In genomic region chr15:78903243-78903642, GRCm38 (mm10) we compare ENCODE assay signal across 7 mouse cellular contexts. TPM values are rescaled to one million over a fixed set of nuclear protein-coding genes. Genes with fewer than 3 reads are reported as not detected.
DNase-seq lines count a peak whose midpoint lies in the region; ATAC-seq lines count a peak whose summit lies in the region.

No protein-coding gene starts in this region.

- DNase-seq in T-cell, adult 2 months (ENCODE audit: low spot score), result peak; percentile 76
- peak; percentile 72 for DNase-seq in cerebellum, adult 11-12 months
- DNase-seq in left cerebral cortex, postnatal 14 days (ENCODE audit: low spot score in 2 of 2), result peak; percentile 84 to 86
- peak; percentile 84 for DNase-seq in right cerebral cortex, postnatal 4 days

- H3K4me3 ChIP-seq in forebrain, embryonic 15.5 days, result no peak overlapping the region
- no peak overlapping the region for H3K4me3 ChIP-seq in hindbrain, embryonic 13.5 days

- WGBS in forebrain, embryonic 15.5 days, result 2% methylated on average over 2 of the region's 2 CpGs
- WGBS in hindbrain, embryonic 13.5 days, result 5% methylated on average over 2 of the region's 2 CpGs

- intact Hi-C loops in left cerebral cortex, postnatal 14 days (cut with DNase I), result no loop called here

- H3K27ac ChIP-seq in forebrain, embryonic 15.5 days (replicated peaks), result no peak overlapping the region
- H3K27ac ChIP-seq in hindbrain, embryonic 13.5 days, result no peak overlapping the region

- no peaks in the 10 kb centered on the region for H3K36me3 ChIP-seq in forebrain, embryonic 15.5 days
- H3K36me3 ChIP-seq in hindbrain, embryonic 13.5 days, result no peaks in the 10 kb centered on the region

- H3K9me3 ChIP-seq in forebrain, embryonic 15.5 days, result no peaks in the 10 kb centered on the region
- H3K9me3 ChIP-seq in hindbrain, embryonic 13.5 days, result no peaks in the 10 kb centered on the region

- H3K9ac ChIP-seq in forebrain, embryonic 15.5 days (replicated peaks), result no peak overlapping the region
- H3K9ac ChIP-seq in hindbrain, embryonic 13.5 days, result no peak overlapping the region

- peaks cover 15% of the 10 kb centered on the region for H3K4me1 ChIP-seq in forebrain, embryonic 15.5 days
- H3K4me1 ChIP-seq in hindbrain, embryonic 13.5 days (replicated peaks), result peaks cover 14% of the 10 kb centered on the region

- peak; percentile 15; the same call in 1 of the 2 replicates for ATAC-seq in forebrain, embryonic 15.5 days (replicated peaks)
- ATAC-seq in hindbrain, embryonic 13.5 days (ENCODE audit: low FRiP score), result peak; percentile 37; the same call in 1 of the 2 replicates
- 0 out of 2 replicates have a peak, but pooled peaks have one; percentile 42 for ATAC-seq in megakaryocyte-erythroid progenitor cell, adult 5-6 weeks (replicated peaks; ENCODE audit: low FRiP score, low TSS enrichment, poor library complexity, severe bottlenecking)

- H3K4me2 ChIP-seq in forebrain, embryonic 15.5 days (replicated peaks), result no peak overlapping the region
- no peak overlapping the region for H3K4me2 ChIP-seq in hindbrain, embryonic 13.5 days

- H3K27me3 ChIP-seq in forebrain, embryonic 15.5 days, result no peaks in the 10 kb centered on the region; the same call in 1 of the 2 replicates
- H3K27me3 ChIP-seq in hindbrain, embryonic 13.5 days, result peaks cover 35% of the 10 kb centered on the region

RNA-seq across cellular contexts. Expression of gene Sh3bp1, which starts 3.7 kb away (rescaled TPM):
- 3.6 and 5.9 TPM in 2 replicates for polyA plus RNA-seq in forebrain, embryonic 15.5 days (2015; fragmentation: Nextera tagmentation; extraction: Ambion mirVana)
- 3.8 and 4.5 TPM in 2 replicates for polyA plus RNA-seq in hindbrain, embryonic 13.5 days (2015; fragmentation: Nextera tagmentation; extraction: Ambion mirVana)
- 10 to 100 TPM; 13.4 TPM for total RNA-seq in left cerebral cortex, postnatal 14 days (2021)
- 31.8 and 53.7 TPM in 2 replicates for total RNA-seq in megakaryocyte-erythroid progenitor cell, adult 5-6 weeks (2014; fragmentation: Nextera tagmentation)
- total RNA-seq in megakaryocyte-erythroid progenitor cell, adult 5-6 weeks (2017), result 11.4 and 11.6 TPM in 2 replicates

RNA-seq across cellular contexts. Expression of gene Gm49510, which starts 3.8 kb away (rescaled TPM):
- not detected in 2 replicates for polyA plus RNA-seq in forebrain, embryonic 15.5 days (2015; fragmentation: Nextera tagmentation; extraction: Ambion mirVana)
- polyA plus RNA-seq in hindbrain, embryonic 13.5 days (2015; fragmentation: Nextera tagmentation; extraction: Ambion mirVana), result not detected in 2 replicates
- total RNA-seq in left cerebral cortex, postnatal 14 days (2021), result under 1 TPM in 1 of 2 experiments, not detected in 1; 0.23 TPM
- not detected in 2 replicates for total RNA-seq in megakaryocyte-erythroid progenitor cell, adult 5-6 weeks (2014; fragmentation: Nextera tagmentation)
- total RNA-seq in megakaryocyte-erythroid progenitor cell, adult 5-6 weeks (2017), result 2.6 TPM in 1 of 2 replicates, not detected in the other

RNA-seq across cellular contexts. Expression of gene Pdxp, which starts 10.5 kb away (rescaled TPM):
- polyA plus RNA-seq in forebrain, embryonic 15.5 days (2015; fragmentation: Nextera tagmentation; extraction: Ambion mirVana), result 99.5 and 101 TPM in 2 replicates
- 62.7 and 64.3 TPM in 2 replicates for polyA plus RNA-seq in hindbrain, embryonic 13.5 days (2015; fragmentation: Nextera tagmentation; extraction: Ambion mirVana)
- total RNA-seq in left cerebral cortex, postnatal 14 days (2021), result 100 to 1,000 TPM; 167 to 179 TPM
- 12.7 and 22.5 TPM in 2 replicates for total RNA-seq in megakaryocyte-erythroid progenitor cell, adult 5-6 weeks (2014; fragmentation: Nextera tagmentation)
- 6.6 and 6.9 TPM in 2 replicates for total RNA-seq in megakaryocyte-erythroid progenitor cell, adult 5-6 weeks (2017)

RNA-seq across cellular contexts. Expression of gene Lgals1, which starts 23.3 kb away (rescaled TPM):
- polyA plus RNA-seq in forebrain, embryonic 15.5 days (2015; fragmentation: Nextera tagmentation; extraction: Ambion mirVana), result 61.7 and 66.5 TPM in 2 replicates
- 193 and 202 TPM in 2 replicates for polyA plus RNA-seq in hindbrain, embryonic 13.5 days (2015; fragmentation: Nextera tagmentation; extraction: Ambion mirVana)
- total RNA-seq in left cerebral cortex, postnatal 14 days (2021), result 10 to 100 TPM; 19.2 to 22.6 TPM
- total RNA-seq in megakaryocyte-erythroid progenitor cell, adult 5-6 weeks (2014; fragmentation: Nextera tagmentation), result 54.9 and 83.9 TPM in 2 replicates
- total RNA-seq in megakaryocyte-erythroid progenitor cell, adult 5-6 weeks (2017), result 91.1 and 98.2 TPM in 2 replicates

RNA-seq across cellular contexts. Expression of gene Gga1, which starts 26.3 kb away (rescaled TPM):
- polyA plus RNA-seq in forebrain, embryonic 15.5 days (2015; fragmentation: Nextera tagmentation; extraction: Ambion mirVana), result 60.3 and 62.0 TPM in 2 replicates
- polyA plus RNA-seq in hindbrain, embryonic 13.5 days (2015; fragmentation: Nextera tagmentation; extraction: Ambion mirVana), result 49.9 and 50.6 TPM in 2 replicates
- 10 to 100 TPM; 53.7 to 56.3 TPM for total RNA-seq in left cerebral cortex, postnatal 14 days (2021)
- total RNA-seq in megakaryocyte-erythroid progenitor cell, adult 5-6 weeks (2014; fragmentation: Nextera tagmentation), result 30.0 and 47.6 TPM in 2 replicates
- 7.8 and 10.9 TPM in 2 replicates for total RNA-seq in megakaryocyte-erythroid progenitor cell, adult 5-6 weeks (2017)

Comparison
In these comparisons a context has a peak if more than half of its experiments do, and no peak if none do; other contexts are left out.
1. RNA of gene Pdxp, which starts 10.5 kb away (total RNA-seq): 167 to 179 TPM in left cerebral cortex, postnatal 14 days; 6.6 to 22.5 TPM in megakaryocyte-erythroid progenitor cell, adult 5-6 weeks; every median in the first group is over 4 times any median in the second.
2. Peak in every context shown above with its lines, with median percentiles within 50 percentile points of each other: DNase-seq and ATAC-seq.